Mouse (Mus musculus) thymus, adult 2 months (tissue): ENCODE data around the gene 2310039H08Rik. TPM values are rescaled to one million over a fixed set of nuclear protein-coding genes. Genes with fewer than 3 reads are reported as not detected.

Experiments
- DNase-seq: peaks from one replicate; pipeline ENCODE4 v3.0.0; 2021
- H3K27ac ChIP-seq: fragments of 200-500 bp; 2 replicates; pipeline ENCODE4 v1.5.1; 2012; ENCODE audit warnings: low read length, control low read depth; ENCODE audit not compliant: control insufficient read depth, insufficient read depth
- H3K27me3 ChIP-seq: fragments of 200-500 bp; 2 replicates; pipeline ENCODE4 v1.6.1; 2012; ENCODE audit warnings: mild to moderate bottlenecking, low read length, moderate library complexity, mixed read lengths; ENCODE audit not compliant: control insufficient read depth, insufficient read depth
- H3K36me3 ChIP-seq: fragments of 200-500 bp; 2 replicates; pipeline ENCODE4 v1.6.1; 2012; ENCODE audit warnings: mild to moderate bottlenecking, low read length, moderate library complexity; ENCODE audit not compliant: control insufficient read depth, insufficient read depth
- H3K4me1 ChIP-seq: fragments of 200-500 bp; replicated peaks from 2 replicates; pipeline ENCODE4 v1.6.1; 2012; ENCODE audit warnings: low read length; ENCODE audit not compliant: control insufficient read depth, insufficient read depth
- H3K4me3 ChIP-seq: fragments of 200-500 bp; 2 replicates; pipeline ENCODE4 v1.5.1; 2012; ENCODE audit warnings: mild to moderate bottlenecking, low read length, control low read depth, moderate library complexity; ENCODE audit not compliant: control insufficient read depth, insufficient read depth
- CTCF ChIP-seq: fragments of 200-500 bp; IDR thresholded peaks from 2 replicates; pipeline ENCODE4 v1.5.1; 2012; ENCODE audit warnings: mild to moderate bottlenecking, control low read depth, low read length, moderate library complexity, borderline replicate concordance; ENCODE audit not compliant: control insufficient read depth, poor library complexity, insufficient read depth; ENCODE audit errors: extremely low read depth
- POLR2A ChIP-seq: fragments of 200-500 bp; IDR thresholded peaks from 2 replicates; pipeline ENCODE4 v1.6.1; 2012; ENCODE audit warnings: mild to moderate bottlenecking, low read length, control low read depth, moderate library complexity; ENCODE audit not compliant: control insufficient read depth, poor library complexity, insufficient read depth; ENCODE audit errors: extremely low read depth
- WGBS: fragments of 180-500 bp; shearing (Covaris S2); methylation state at CpG from one replicate; pipeline ENCODE4 v1.1.7; 2018; 5-methylcytosine and 5-hydroxymethylcytosine counted together
- polyA plus RNA-seq: library from polyadenylated mRNA; depleted of rRNA; stranded (reverse); fragments of >200 nt; gene quantifications from 2 replicates; pipeline ENCODE4 v1.2.3, GENCODE M21; 2012

The 2310039H08Rik gene
- polyA plus RNA-seq, 1 experiment = 106 TPM

- DNase-seq = peak; percentile 28
- H3K36me3 ChIP-seq = no peaks in the 10 kb centered on the region
- no peaks in the 10 kb centered on the region for H3K27me3 ChIP-seq
- no peak overlapping the region for H3K4me3 ChIP-seq
- TF ChIP-seq POLR2A = no peak
- H3K4me1 ChIP-seq = peaks cover 2% of the 10 kb centered on the region; the same call in 1 of the 2 replicates
- 61% methylated on average over 6 of the region's 6 CpGs for WGBS
- no peak overlapping the region for H3K27ac ChIP-seq
These were observed 44.4 kb upstream of the 2310039H08Rik start for GRCm38 (mm10) chr17:46728021-46728420.

DNA sequence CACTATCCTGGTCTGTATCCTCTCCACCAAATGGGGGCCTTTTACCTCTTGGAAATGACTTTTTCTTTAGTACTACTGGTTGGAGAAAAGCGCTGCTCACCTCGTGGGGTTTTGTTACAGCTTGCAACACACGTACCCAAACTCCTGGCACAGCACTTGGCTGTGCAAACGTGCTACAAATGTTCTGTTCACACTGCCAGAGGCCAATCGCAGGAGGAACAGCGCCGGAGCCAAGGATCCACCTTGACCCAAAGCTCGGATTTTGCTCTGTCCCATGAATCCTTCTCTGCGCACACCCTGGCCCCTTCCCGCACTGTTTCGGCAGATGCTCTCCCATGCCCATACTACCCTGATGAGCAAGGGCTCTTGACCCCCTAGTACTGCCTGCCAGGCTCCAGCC, 43.9 kb upstream of the 2310039H08Rik start:
- no peak for DNase-seq
- Histone ChIP-seq H3K27me3 (no peaks in the 10 kb centered on the region), H3K36me3 (no peaks in the 10 kb centered on the region), H3K4me3 (no peak overlapping the region), H3K4me1 (no peaks in the 10 kb centered on the region), H3K27ac (no peak overlapping the region)
- no peak for TF ChIP-seq POLR2A
- TF ChIP-seq CTCF = no peak
- 85% methylated on average over 11 of the region's 11 CpGs for WGBS

- no peaks in the 10 kb centered on the region for H3K27me3 ChIP-seq
- TF ChIP-seq POLR2A = no peak
- no peak for TF ChIP-seq CTCF
- H3K4me3 ChIP-seq = no peak within 1 kb of the TSS
- no peak for DNase-seq
- H3K36me3 ChIP-seq = no peaks in the 10 kb centered on the region
- H3K4me1 ChIP-seq = no peaks in the 10 kb centered on the region
- no peak within 1 kb of the TSS for H3K27ac ChIP-seq
- WGBS = 65% methylated on average over 24 of the region's 24 CpGs
These were observed 43.5 kb upstream of the 2310039H08Rik start, which contains the start of gene Gnmt for GRCm38 (mm10) chr17:46728904-46729318. TSS of gene Gnmt (minus strand) at chr17:46729168.

DNA sequence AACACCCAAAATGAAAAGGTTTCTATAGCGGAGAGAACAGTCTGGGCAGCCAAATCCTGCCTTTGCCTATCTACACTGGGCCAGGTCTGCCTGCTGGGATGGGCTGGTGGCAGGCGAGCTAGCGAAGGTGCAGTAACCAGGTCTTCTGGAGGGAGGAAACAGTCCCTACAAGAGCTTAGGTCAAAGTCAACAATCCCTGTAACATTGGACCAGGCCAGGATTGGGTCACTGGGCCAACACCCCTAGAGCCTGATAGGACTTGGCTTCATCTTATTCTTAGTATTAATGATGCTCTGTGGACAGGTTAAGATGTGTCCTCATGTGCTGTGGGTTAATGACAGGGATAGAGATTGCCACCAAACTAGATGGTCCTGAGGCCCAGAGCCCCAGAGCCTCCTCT, 38.4 kb upstream of the 2310039H08Rik start:
- Histone ChIP-seq H3K27ac (no peak overlapping the region), H3K4me1 (no peaks in the 10 kb centered on the region), H3K36me3 (peaks cover 6% of the 10 kb centered on the region; the same call in 1 of the 2 replicates), H3K4me3 (no peak overlapping the region), H3K27me3 (no peaks in the 10 kb centered on the region)
- no peak for TF ChIP-seq POLR2A
- no peak for TF ChIP-seq CTCF
- WGBS = 92% methylated on average over 3 of the region's 3 CpGs
- DNase-seq = no peak

- no peak overlapping the region for H3K27ac ChIP-seq
- no peaks in the 10 kb centered on the region for H3K27me3 ChIP-seq
- 98% methylated on average over 7 of the region's 7 CpGs for WGBS
- TF ChIP-seq CTCF (no peak), POLR2A (no peak)
- no peak for DNase-seq
- no peak overlapping the region for H3K4me3 ChIP-seq
- H3K4me1 ChIP-seq = no peaks in the 10 kb centered on the region
- peaks cover 6% of the 10 kb centered on the region; the same call in 1 of the 2 replicates for H3K36me3 ChIP-seq
These were observed 37.1 kb upstream of the 2310039H08Rik start for GRCm38 (mm10) chr17:46735287-46735686.

GRCm38 (mm10) chr17:46736160-46736559, 36.3 kb upstream of the 2310039H08Rik start:
- H3K27ac ChIP-seq = no peak overlapping the region
- H3K4me1 ChIP-seq = no peaks in the 10 kb centered on the region
- no peaks in the 10 kb centered on the region for H3K27me3 ChIP-seq
- peaks cover 6% of the 10 kb centered on the region; the same call in 1 of the 2 replicates for H3K36me3 ChIP-seq
- DNase-seq = peak; percentile 57
- H3K4me3 ChIP-seq = no peak overlapping the region
- TF ChIP-seq POLR2A (no peak), CTCF (peak; percentile 78)
- 83% methylated on average over 9 of the region's 10 CpGs for WGBS

DNA sequence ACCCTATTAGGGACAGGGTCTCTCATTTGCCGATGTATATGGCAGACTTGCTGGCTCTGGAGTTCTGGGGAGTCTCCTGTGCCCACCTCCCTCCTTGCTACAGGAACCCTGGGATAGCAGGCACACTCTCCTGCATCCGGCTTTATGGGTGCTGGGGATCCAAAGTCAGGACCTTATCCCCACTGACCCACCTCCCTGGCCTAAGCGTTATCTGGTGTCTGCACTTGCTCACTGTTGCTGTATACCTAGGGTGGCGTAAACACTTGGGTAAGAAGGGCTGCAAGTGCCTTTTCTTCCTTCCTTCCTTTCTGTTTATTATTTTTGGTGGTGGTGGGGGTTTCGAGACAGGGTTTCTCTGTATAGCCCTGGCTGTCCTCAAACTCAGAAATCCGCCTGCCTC, 31.1 kb upstream of the 2310039H08Rik start:
- Histone ChIP-seq H3K4me1 (no peaks in the 10 kb centered on the region), H3K27ac (no peak overlapping the region), H3K27me3 (no peaks in the 10 kb centered on the region), H3K4me3 (no peak overlapping the region), H3K36me3 (peaks cover 25% of the 10 kb centered on the region)
- 95% methylated on average over 6 of the region's 6 CpGs for WGBS
- DNase-seq = no peak
- TF ChIP-seq CTCF = no peak
- TF ChIP-seq POLR2A = no peak
